Comparison of ENCODE assay signal across 28 mouse cellular contexts in the genomic region with DNA sequence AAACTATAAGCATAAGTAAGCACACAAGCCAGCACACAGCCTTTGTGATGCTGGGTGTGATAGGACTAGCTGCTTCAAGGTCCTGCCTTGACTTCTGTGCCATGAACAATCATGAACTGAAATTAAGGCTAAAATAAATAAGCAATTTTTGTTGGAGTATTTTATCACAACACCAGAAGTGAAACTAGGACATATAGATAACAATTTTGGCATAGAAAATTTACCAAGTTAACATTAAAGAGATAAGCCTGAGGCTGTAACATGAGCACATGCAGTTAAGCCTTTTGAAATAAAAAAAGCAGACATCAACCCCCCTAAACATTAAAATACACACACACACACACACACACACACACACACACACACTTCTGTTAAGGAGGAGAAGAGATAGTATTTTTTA.
"Had no signal": no experiment of that assay in that cellular context is flagged by ENCODE, and none has a peak within 500 bp of the region (broad histone marks: within the 10 kb centered on the region; RNA-seq: fewer than 3 reads in every experiment).

No protein-coding gene starts in this region.

- H3K36me3 ChIP-seq: embryonic facial prominence, embryonic 12.5 days; embryonic facial prominence, embryonic 13.5 days; embryonic facial prominence, embryonic 15.5 days; forebrain, embryonic 12.5 days; forebrain, embryonic 15.5 days had no signal

- H3K27ac ChIP-seq: embryonic facial prominence, embryonic 10.5 days; embryonic facial prominence, embryonic 12.5 days; embryonic facial prominence, embryonic 13.5 days; embryonic facial prominence, embryonic 15.5 days; forebrain, embryonic 10.5 days; forebrain, embryonic 12.5 days; forebrain, embryonic 13.5 days; forebrain, embryonic 15.5 days; gastrocnemius, adult 2 months; heart, adult 2 months had no signal

- H3K4me1 ChIP-seq: embryonic facial prominence, embryonic 10.5 days; embryonic facial prominence, embryonic 12.5 days; embryonic facial prominence, embryonic 13.5 days; embryonic facial prominence, embryonic 15.5 days; forebrain, embryonic 10.5 days; forebrain, embryonic 12.5 days; forebrain, embryonic 13.5 days; forebrain, embryonic 15.5 days had no signal

- H3K4me3 ChIP-seq: embryonic facial prominence, embryonic 10.5 days; embryonic facial prominence, embryonic 12.5 days; embryonic facial prominence, embryonic 13.5 days; embryonic facial prominence, embryonic 15.5 days; erythroblast, embryonic 14.5 days; forebrain, embryonic 10.5 days; forebrain, embryonic 12.5 days; forebrain, embryonic 13.5 days; forebrain, embryonic 15.5 days; gastrocnemius, adult 2 months; heart, adult 2 months had no signal

- DNase-seq: cerebellum, adult 8-10 months; cerebellum, adult 9-10 months; cerebellum, adult 9-11 months; cerebellum, postnatal 10 days; cerebellum, postnatal 14 days; cerebellum, postnatal 25 days; cerebellum, postnatal 36 days; embryo, embryonic 11 days; forebrain, postnatal 0 days; gastrocnemius, adult 2 months; gastrocnemius, postnatal 10 days; gastrocnemius, postnatal 14 days; gastrocnemius, postnatal 25 days; gastrocnemius, postnatal 36 days; heart, adult 11 months; heart, adult 18-20 months; heart, adult 2 months had no signal

- H3K27me3 ChIP-seq: embryonic facial prominence, embryonic 12.5 days; embryonic facial prominence, embryonic 13.5 days; embryonic facial prominence, embryonic 15.5 days; forebrain, embryonic 12.5 days; forebrain, embryonic 13.5 days; forebrain, embryonic 15.5 days had no signal

- H3K9me3 ChIP-seq: embryonic facial prominence, embryonic 10.5 days; embryonic facial prominence, embryonic 12.5 days; embryonic facial prominence, embryonic 15.5 days; forebrain, embryonic 10.5 days; forebrain, embryonic 12.5 days; forebrain, embryonic 13.5 days had no signal

- H3K9ac ChIP-seq: embryonic facial prominence, embryonic 12.5 days; embryonic facial prominence, embryonic 13.5 days; embryonic facial prominence, embryonic 15.5 days; forebrain, embryonic 12.5 days; forebrain, embryonic 13.5 days; forebrain, embryonic 15.5 days; forebrain, postnatal 0 days had no signal

- ATAC-seq: forebrain, embryonic 13.5 days; forebrain, embryonic 14.5 days; forebrain, embryonic 15.5 days; forebrain, embryonic 16.5 days; forebrain, postnatal 0 days had no signal
